Mouse (Mus musculus) olfactory bulb, adult 2 months (tissue): ENCODE data around the gene Gm49405. TPM values are rescaled to one million over a fixed set of nuclear protein-coding genes. Genes with fewer than 3 reads are reported as not detected.

Source experiments
- H3K27ac ChIP-seq: fragments of 200-500 bp; 2 replicates; pipeline ENCODE4 v1.5.1; 2012; ENCODE audit warnings: low read depth, low read length; ENCODE audit not compliant: insufficient read depth
- H3K4me1 ChIP-seq: fragments of 200-500 bp; 2 replicates; pipeline ENCODE4 v1.6.1; 2012; ENCODE audit warnings: low read length; ENCODE audit not compliant: control insufficient read depth, insufficient read depth
- H3K4me3 ChIP-seq: fragments of 200-500 bp; 2 replicates; pipeline ENCODE4 v1.5.1; 2012; ENCODE audit warnings: mild to moderate bottlenecking, low read depth, low read length, moderate library complexity; ENCODE audit not compliant: insufficient read depth
- CTCF ChIP-seq: fragments of 200-500 bp; IDR thresholded peaks from 2 replicates; pipeline ENCODE4 v1.5.1; 2012; ENCODE audit warnings: low read depth, mild to moderate bottlenecking, low read length, moderate library complexity; ENCODE audit not compliant: insufficient read depth
- POLR2A ChIP-seq: fragments of 200-500 bp; IDR thresholded peaks from 2 replicates; pipeline ENCODE4 v1.6.1; 2012; ENCODE audit warnings: mild to moderate bottlenecking, low read depth, low read length, moderate library complexity; ENCODE audit not compliant: insufficient read depth
- WGBS: fragments of 180-500 bp; shearing (Covaris S2); methylation state at CpG from one replicate; pipeline ENCODE4 v1.1.7; 2018; 5-methylcytosine and 5-hydroxymethylcytosine counted together
- polyA plus RNA-seq: library from polyadenylated mRNA; stranded (reverse); fragments of >200 nt; gene quantifications from 2 replicates; pipeline ENCODE4 v1.2.4, GENCODE M21; 2012; ENCODE audit warnings: low replicate concordance; ENCODE audit not compliant: missing spikeins, insufficient read depth, insufficient read length

Gene Gm49405
- polyA plus RNA-seq, 1 experiment, result not detected

GRCm38 (mm10) chr19:3996106-3996505 lies 4.3 kb upstream of the Gm49405 start:
- whole genome bisulfite sequencing, result 79% methylated on average over 7 of the region's 7 CpGs
- Histone ChIP-seq H3K4me3 (no peak overlapping the region), H3K4me1 (peaks cover 8% of the 10 kb centered on the region), H3K27ac (no peak overlapping the region)
- TF ChIP-seq CTCF, result no peak
- TF ChIP-seq POLR2A, result no peak

GRCm38 (mm10) chr19:3996747-3997146 lies 3.7 kb upstream of the Gm49405 start:
- 86% methylated on average over 8 of the region's 8 CpGs for WGBS
- TF ChIP-seq CTCF, result no peak
- no peak for TF ChIP-seq POLR2A

GRCm38 (mm10) chr19:3997231-3997630 lies 3.2 kb upstream of the Gm49405 start:
- 69% methylated on average over 8 of the region's 8 CpGs for WGBS
- TF ChIP-seq POLR2A (no peak), CTCF (no peak)
- Histone ChIP-seq H3K4me1 (peaks cover 12% of the 10 kb centered on the region), H3K27ac (no peak overlapping the region), H3K4me3 (no peak overlapping the region)

More at GRCm38 (mm10) chr19:3996747-3997146, 3.7 kb upstream of the Gm49405 start:
- H3K4me3 ChIP-seq, result no peak overlapping the region
- H3K4me1 ChIP-seq, result peaks cover 12% of the 10 kb centered on the region
- no peak overlapping the region for H3K27ac ChIP-seq

GRCm38 (mm10) chr19:3998335-3998734 lies 2.1 kb upstream of the Gm49405 start:
- Histone ChIP-seq H3K4me1 (peaks cover 18% of the 10 kb centered on the region), H3K27ac (no peak overlapping the region), H3K4me3 (no peak overlapping the region)
- 80% methylated on average over 8 of the region's 8 CpGs for WGBS
- TF ChIP-seq POLR2A (no peak), CTCF (no peak)

GRCm38 (mm10) chr19:3999121-3999730 lies 1.2 kb upstream of the Gm49405 start:
- Histone ChIP-seq H3K4me1 (peaks cover 24% of the 10 kb centered on the region), H3K27ac (no peak overlapping the region), H3K4me3 (no peak overlapping the region)
- no peak for TF ChIP-seq CTCF
- TF ChIP-seq POLR2A, result no peak
- WGBS, result 73% methylated on average over 9 of the region's 9 CpGs

- 17% methylated on average over 17 of the region's 17 CpGs for WGBS
- Histone ChIP-seq H3K4me1 (peaks cover 24% of the 10 kb centered on the region), H3K27ac (peak overlapping the region; percentile 93), H3K4me3 (peak overlapping the region; percentile 93)
- TF ChIP-seq CTCF (no peak), POLR2A (no peak)
Measured at GRCm38 (mm10) chr19:4000949-4001525, 611 bp downstream of the Gm49405 start.

GRCm38 (mm10) chr19:4001752-4002151 lies 1.3 kb downstream of the Gm49405 start:
- peaks cover 24% of the 10 kb centered on the region for H3K4me1 ChIP-seq
- TF ChIP-seq POLR2A (no peak), CTCF (no peak)
- no peak overlapping the region for H3K4me3 ChIP-seq
- WGBS, result 90% methylated on average over 5 of the region's 5 CpGs
- H3K27ac ChIP-seq, result no peak overlapping the region

- Histone ChIP-seq H3K27ac (peak within 1 kb of the TSS; percentile 16; the same call in 1 of the 2 replicates), H3K4me1 (peaks cover 24% of the 10 kb centered on the region), H3K4me3 (peak within 1 kb of the TSS; percentile 10; the same call in 1 of the 2 replicates)
- WGBS, result 82% methylated on average over 1 of the region's 1 CpGs
- TF ChIP-seq POLR2A (no peak), CTCF (no peak)
Measured at GRCm38 (mm10) chr19:4003112-4003511, 2.7 kb downstream of the Gm49405 start, which contains the start of gene Doc2g. Doc2g (plus strand) TSS chr19:4003313.

- 84% methylated on average over 12 of the region's 12 CpGs for WGBS
- TF ChIP-seq CTCF, result no peak
- no peak for TF ChIP-seq POLR2A
- Histone ChIP-seq H3K4me1 (peaks cover 24% of the 10 kb centered on the region), H3K27ac (peak overlapping the region; percentile 16; the same call in 1 of the 2 replicates), H3K4me3 (peak overlapping the region; percentile 10; the same call in 1 of the 2 replicates)
Measured at GRCm38 (mm10) chr19:4003641-4004040, 3.2 kb downstream of the Gm49405 start.

GRCm38 (mm10) chr19:4004331-4004730 lies 3.9 kb downstream of the Gm49405 start:
- Histone ChIP-seq H3K4me3 (no peak overlapping the region), H3K27ac (no peak overlapping the region), H3K4me1 (peaks cover 24% of the 10 kb centered on the region)
- TF ChIP-seq POLR2A, result no peak
- no peak for TF ChIP-seq CTCF
- 87% methylated on average over 15 of the region's 15 CpGs for WGBS
